Mouse (Mus musculus) lung, adult 2 months (tissue): Measurements from ENCODE around the gene Dapk3. TPM values are rescaled to one million over a fixed set of nuclear protein-coding genes. Genes with fewer than 3 reads are reported as not detected.

Experiments used
- DNase-seq: peaks from one replicate; pipeline ENCODE4 v3.0.0; 2022
- H3K4me1 ChIP-seq: fragments of 200-500 bp; 2 replicates; pipeline ENCODE4 v1.6.1; 2011; ENCODE audit warnings: low read length; ENCODE audit not compliant: control insufficient read depth, insufficient read depth
- H3K4me3 ChIP-seq: fragments of 200-500 bp; replicated peaks from 2 replicates; pipeline ENCODE3; 2011; ENCODE audit warnings: low read depth, mild to moderate bottlenecking, control low read depth, low read length; ENCODE audit errors: extremely low read depth
- CTCF ChIP-seq: fragments of 200-500 bp; IDR thresholded peaks from 2 replicates; pipeline ENCODE4 v1.5.1; 2011; ENCODE audit warnings: mild to moderate bottlenecking, low read length, control low read depth; ENCODE audit not compliant: insufficient read depth
- POLR2A ChIP-seq: fragments of 200-500 bp; IDR thresholded peaks from 2 replicates; pipeline ENCODE4 v1.6.1; 2011; ENCODE audit warnings: low read depth, mild to moderate bottlenecking, control low read depth, low read length, borderline replicate concordance; ENCODE audit errors: extremely low read depth
- WGBS: fragments of 180-500 bp; shearing (Covaris S2); methylation state at CpG from one replicate; pipeline ENCODE4 v1.1.7; 2018; 5-methylcytosine and 5-hydroxymethylcytosine counted together
- polyA plus RNA-seq: library from polyadenylated mRNA; depleted of rRNA; stranded (reverse); fragments of >200 nt; gene quantifications from 2 replicates; pipeline ENCODE4 v1.2.3, GENCODE M21; 2012

The Dapk3 gene
- polyA plus RNA-seq, 1 experiment, result 70.4 TPM

DNA sequence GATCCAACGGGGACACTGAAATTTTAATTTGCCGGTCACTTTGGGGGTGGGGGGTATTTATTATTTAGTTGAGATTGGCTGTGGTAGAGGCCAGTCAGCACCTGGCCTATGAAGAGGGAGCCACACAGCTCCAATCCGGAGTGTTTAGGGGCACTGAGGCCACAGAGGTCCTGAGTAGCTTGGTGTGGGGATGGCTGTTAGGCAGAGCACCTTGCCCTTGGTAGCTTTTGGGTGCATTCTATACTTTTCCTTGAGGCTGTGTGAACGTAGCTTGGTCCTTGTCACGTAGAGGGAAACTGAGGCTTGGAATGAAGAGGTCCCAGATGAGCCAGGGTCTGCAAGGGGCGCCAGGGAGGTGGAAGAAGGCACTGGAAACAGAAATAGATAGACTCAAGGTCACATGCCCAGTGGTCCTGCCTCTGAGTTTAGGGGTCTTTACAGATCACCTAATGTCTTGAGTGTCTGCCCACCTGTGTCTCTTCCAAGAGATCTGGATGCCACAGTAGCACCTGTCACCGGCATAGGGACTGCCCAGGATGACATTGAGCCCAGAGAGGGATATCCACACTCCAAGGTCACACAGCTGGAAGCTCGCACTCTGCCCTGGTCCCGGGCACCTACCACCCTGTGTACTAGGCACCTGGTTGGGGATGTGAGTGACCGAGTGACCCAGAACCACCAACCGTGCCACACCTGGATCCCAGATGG is 43.8 kb upstream of the Dapk3 start:
- peak overlapping the region; percentile 95 for H3K4me3 ChIP-seq
- WGBS, result 34% methylated on average over 11 of the region's 11 CpGs
- TF ChIP-seq CTCF, result no peak
- TF ChIP-seq POLR2A, result no peak
- no peak for DNase-seq
- peaks cover 39% of the 10 kb centered on the region for H3K4me1 ChIP-seq

DNA sequence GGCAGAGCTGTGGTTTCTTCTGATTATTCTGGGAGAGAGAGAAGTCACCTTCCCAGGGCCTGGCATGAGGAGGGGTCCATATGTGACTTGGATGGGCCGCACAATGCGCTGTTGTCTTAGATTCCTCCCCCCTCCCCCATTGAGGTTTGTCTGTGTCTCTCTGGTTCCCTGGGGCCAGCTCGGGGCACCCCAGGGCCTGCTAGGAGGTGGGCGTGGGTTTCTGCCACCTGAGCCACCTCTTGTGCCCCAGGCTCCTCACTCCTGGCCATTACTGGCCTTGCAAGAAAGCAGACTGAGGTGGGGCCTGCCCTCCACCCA is 43.3 kb upstream of the Dapk3 start:
- WGBS, result 60% methylated on average over 4 of the region's 4 CpGs
- DNase-seq, result no peak
- no peak overlapping the region for H3K4me3 ChIP-seq
- TF ChIP-seq CTCF (no peak), POLR2A (no peak)
- peaks cover 40% of the 10 kb centered on the region for H3K4me1 ChIP-seq

DNA sequence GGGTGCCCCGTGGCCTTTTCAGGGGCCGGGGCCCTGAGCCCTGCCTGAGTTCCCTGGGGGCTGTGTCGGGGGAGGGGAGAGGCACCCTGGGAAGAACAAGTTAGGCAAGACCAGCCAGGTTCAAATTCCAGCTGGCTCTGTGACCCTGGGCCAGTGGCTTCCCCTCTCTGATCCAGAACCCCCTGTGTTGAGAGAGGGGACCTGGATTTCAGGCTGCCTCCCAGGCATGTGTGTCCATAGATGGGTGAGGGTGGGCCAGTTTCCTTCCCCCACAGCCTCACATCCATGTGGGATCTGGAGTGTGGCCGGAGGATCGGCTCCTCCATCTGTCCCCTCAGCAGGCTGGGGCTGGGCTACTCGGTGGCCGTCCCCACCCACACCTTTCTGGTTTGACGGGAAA is 42.8 kb upstream of the Dapk3 start:
- 17% methylated on average over 8 of the region's 8 CpGs for WGBS
- H3K4me1 ChIP-seq, result peaks cover 35% of the 10 kb centered on the region
- TF ChIP-seq CTCF, result no peak
- no peak for TF ChIP-seq POLR2A
- no peak overlapping the region for H3K4me3 ChIP-seq
- no peak for DNase-seq

DNA sequence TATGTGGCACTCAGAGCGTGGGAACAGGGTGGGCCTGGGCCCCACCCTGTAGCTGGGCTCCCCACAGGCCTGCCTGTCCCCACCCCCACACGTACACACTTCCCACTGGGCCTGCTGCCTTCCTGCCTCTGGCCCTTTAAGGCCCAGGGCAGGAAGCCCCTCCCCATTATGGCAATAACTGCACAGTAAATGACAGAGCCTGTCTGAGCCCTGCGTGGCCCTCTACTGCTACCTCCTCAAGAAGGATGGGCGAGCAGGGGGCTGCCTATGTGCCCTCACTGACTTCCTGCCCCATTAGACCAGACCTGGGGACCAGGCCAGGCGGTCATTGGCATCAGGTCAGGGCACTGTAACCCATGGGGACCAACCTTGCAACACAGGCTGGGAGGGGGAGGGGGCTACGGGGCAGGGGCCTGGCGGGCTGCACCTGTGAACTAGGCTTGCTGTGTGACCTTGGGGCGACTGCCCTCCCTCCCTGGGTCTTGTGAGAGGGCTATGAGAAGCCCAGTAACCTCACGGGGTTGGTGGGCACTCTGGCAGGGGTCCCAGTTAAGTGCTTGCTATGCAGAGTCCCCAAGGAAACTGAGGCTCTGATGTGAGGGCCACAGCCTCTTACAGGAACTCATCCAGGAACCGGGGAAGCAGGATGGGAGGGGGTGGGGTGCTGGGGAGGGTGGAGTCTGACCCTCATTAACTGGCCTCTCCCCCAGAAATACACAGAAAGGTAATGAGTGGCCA is 41.9 kb upstream of the Dapk3 start:
- Histone ChIP-seq H3K4me1 (peaks cover 37% of the 10 kb centered on the region), H3K4me3 (peak overlapping the region; percentile 56)
- DNase-seq, result no peak
- no peak for TF ChIP-seq POLR2A
- TF ChIP-seq CTCF, result no peak
- WGBS, result 18% methylated on average over 10 of the region's 10 CpGs

DNA sequence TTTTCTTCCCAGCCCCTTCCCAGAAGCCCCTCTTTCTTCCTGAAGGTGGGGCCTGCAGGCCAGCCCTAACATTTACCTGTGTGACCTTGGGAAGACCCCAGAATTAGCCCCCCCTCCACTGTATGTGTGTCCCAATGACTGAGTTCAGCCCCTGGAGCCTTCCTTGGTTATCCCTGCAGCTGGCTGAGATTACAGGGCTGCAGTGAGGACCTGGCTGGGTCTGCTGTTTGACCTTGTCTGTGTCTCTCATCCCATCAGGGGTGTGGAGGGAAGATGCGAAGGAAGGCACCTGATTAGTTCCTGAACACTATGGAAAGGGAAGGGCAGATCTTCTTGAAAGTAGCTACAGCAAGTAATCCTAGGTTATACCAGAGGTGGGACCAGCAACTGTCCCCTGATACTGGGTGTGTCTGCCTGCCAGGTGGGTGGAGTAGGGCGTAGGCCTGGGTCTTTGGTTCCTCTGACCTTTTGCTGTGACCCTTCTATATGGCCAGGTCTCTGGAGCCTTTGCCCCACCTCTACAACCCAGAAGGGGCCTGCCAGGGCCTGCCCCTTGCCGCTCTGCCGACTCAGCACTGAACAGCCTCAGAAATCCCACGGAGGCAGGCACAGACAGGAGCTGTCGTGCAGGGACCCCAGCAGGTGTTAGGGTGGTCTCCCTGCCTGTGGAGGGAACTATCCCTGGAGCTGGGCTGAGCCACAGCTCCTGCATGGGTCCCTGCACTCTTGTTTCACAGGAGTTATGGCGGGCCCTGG is 41.2 kb upstream of the Dapk3 start:
- WGBS, result 62% methylated on average over 7 of the region's 7 CpGs
- H3K4me1 ChIP-seq, result peaks cover 37% of the 10 kb centered on the region
- TF ChIP-seq POLR2A (no peak), CTCF (no peak)
- no peak for DNase-seq
- H3K4me3 ChIP-seq, result no peak overlapping the region

DNA sequence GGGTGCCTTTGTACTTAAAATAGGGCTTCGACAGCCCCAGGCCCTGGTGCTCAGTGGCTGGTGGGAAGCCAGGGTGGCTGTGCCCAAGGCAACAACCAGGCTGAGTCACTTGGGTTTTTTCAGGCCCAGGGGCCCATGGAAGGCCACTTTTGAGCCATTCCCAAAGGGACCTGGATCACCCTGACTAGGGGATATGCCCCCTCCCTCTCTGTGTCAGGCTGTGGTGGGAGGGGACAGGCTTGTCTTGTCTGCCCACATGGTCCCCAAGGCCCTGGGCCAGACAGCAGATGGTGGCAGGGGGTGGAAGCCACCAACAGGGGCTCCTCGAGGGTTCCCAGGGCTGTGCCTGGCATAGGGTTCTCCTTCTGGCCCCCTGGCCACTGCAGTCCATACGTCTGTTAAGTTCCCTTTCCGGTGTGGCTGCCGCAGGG is 40.2 kb upstream of the Dapk3 start:
- DNase-seq, result no peak
- H3K4me3 ChIP-seq, result no peak overlapping the region
- H3K4me1 ChIP-seq, result peaks cover 39% of the 10 kb centered on the region
- 56% methylated on average over 5 of the region's 5 CpGs for WGBS
- TF ChIP-seq CTCF, result no peak

DNA sequence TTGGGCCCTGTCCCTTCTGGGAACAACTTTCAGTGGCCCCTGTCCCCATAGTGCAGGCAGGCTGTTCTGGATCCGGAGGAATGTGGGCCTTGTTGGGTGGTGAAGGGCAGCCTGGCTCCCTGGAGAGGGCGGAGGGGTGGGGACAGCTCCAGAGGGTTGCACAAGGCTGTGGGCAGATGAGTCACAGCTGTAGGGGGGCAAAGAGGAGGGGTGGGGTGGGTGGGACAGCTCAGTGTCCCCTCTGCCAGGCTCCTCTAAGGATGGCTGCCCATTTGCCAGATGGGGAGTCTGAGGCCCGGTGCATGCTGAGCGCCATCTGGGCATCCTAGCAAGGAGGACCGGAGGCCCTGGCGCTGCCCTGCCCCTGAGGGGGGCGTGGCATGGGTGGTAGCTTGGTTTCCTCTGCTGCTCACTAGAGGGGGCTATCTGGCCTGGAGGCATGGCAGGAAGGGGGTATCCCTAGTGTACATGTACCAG is 39.6 kb upstream of the Dapk3 start:
- 56% methylated on average over 7 of the region's 7 CpGs for WGBS
- H3K4me3 ChIP-seq, result no peak overlapping the region
- no peak for DNase-seq

DNA sequence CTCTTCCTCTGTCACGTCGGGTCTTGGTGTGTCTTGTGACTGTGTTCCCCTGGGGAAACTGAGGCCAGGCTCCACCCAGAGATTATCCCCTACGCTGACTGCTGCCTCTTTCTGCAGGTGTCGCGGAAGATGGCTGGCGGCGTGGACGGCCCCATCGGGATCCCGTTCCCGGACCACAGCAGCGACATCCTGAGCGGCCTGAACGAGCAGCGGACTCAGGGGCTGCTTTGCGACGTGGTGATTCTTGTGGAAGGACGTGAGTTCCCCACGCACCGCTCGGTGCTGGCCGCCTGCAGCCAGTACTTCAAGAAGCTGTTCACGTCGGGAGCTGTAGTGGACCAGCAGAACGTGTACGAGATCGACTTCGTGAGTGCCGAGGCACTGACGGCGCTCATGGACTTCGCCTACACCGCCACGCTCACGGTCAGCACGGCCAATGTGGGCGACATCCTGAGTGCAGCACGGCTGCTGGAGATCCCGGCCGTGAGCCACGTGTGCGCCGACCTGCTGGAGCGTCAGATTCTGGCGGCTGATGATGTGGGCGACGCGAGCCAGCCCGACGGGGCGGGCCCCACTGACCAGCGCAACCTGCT is 38.9 kb upstream of the Dapk3 start:
- WGBS, result 94% methylated on average over 52 of the region's 52 CpGs
- H3K4me1 ChIP-seq, result peaks cover 37% of the 10 kb centered on the region
- no peak overlapping the region for H3K4me3 ChIP-seq
- TF ChIP-seq POLR2A, result no peak
- TF ChIP-seq CTCF, result no peak
- no peak for DNase-seq

More for the DNA sequence above, 39.6 kb upstream of the Dapk3 start:
- TF ChIP-seq POLR2A, result no peak
- no peak for TF ChIP-seq CTCF
- H3K4me1 ChIP-seq, result peaks cover 39% of the 10 kb centered on the region

DNA sequence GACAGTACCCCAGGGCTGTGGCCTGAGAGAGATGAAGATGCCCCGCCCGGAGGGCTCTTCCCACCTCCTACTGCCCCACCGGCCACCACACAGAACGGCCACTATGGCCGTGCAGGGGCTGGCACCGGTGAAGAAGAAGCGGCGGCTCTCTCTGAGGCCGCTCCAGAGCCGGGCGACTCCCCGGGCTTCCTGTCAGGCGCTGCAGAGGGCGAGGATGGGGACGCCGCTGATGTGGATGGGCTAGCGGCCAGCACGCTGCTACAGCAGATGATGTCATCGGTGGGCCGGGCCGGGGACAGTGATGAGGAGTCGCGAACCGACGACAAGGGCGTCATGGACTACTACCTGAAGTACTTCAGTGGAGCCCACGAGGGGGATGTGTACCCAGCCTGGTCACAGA is 38.1 kb upstream of the Dapk3 start:
- no peak for TF ChIP-seq CTCF
- TF ChIP-seq POLR2A, result no peak
- H3K4me3 ChIP-seq, result no peak overlapping the region
- peaks cover 30% of the 10 kb centered on the region for H3K4me1 ChIP-seq
- WGBS, result 57% methylated on average over 27 of the region's 27 CpGs
- no peak for DNase-seq

DNA sequence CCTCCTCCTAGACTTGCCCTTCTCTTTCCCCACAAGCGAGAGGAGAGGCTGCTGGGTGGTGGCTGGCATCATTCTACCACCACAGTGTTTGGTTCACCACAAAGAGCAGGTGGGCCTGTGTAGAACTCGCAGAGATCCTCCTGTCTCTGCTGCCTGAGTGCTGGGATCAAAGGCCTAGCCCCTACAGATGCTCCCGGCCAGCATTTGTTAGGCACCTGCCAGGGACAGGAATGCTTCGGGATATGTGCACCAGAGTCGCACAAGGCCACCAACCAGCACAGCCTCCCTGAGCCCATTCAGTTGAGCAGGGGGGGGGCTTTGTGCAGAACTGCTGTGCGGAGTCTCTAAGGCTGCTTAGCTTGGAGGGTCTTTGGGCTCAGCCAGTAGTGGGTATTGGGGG is 37.5 kb upstream of the Dapk3 start:
- DNase-seq, result no peak
- TF ChIP-seq POLR2A (no peak), CTCF (no peak)
- peaks cover 27% of the 10 kb centered on the region for H3K4me1 ChIP-seq
- no peak overlapping the region for H3K4me3 ChIP-seq
- 90% methylated on average over 6 of the region's 6 CpGs for WGBS
